Mouse (Mus musculus) skeletal muscle tissue, postnatal 0 days (tissue): Measurements from ENCODE around the gene Nek8. TPM values are rescaled to one million over a fixed set of nuclear protein-coding genes. Genes with fewer than 3 reads are reported as not detected.

Source experiments
- microRNA-seq, 2 experiments: library from miRNA; unstranded; fragments of <30 nt; microRNA quantifications; one replicate each; pipeline ENCODE4; 2016
- polyA plus RNA-seq: library from polyadenylated mRNA; unstranded; fragments of >200 nt; fragmentation: Nextera tagmentation; extraction: Ambion mirVana; gene quantifications from 2 replicates; pipeline ENCODE4 v1.2.1, GENCODE M21; 2015

Gene Nek8
- 6.9 and 7.1 TPM in 2 replicates for polyA plus RNA-seq

GRCm38 (mm10) chr11:78176402-78176862 lies at the start of gene Nek8, which contains the start of gene Tlcd1:
Nek8 (minus strand) TSS chr11:78176675.
Tlcd1 (plus strand) TSS chr11:78176711.

DNA sequence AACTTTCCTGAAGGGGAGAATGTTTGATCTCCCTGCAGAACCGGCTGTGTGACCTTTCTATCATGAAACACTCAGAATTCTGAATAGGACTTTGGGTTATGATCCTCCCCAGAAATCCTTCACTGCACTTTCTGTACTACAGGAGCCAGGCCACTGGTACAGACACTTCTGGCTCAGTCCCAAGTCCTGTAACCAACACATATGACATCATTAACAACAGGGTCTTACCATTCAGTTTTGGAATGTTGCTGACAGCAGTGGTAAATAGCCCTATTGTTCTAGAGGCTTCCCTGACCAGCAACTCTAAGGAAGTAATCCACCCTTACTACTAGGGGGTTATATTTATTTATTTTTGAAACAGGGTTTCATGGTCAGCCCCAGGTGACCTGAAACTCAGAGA lies 16.6 kb upstream of the Nek8 start, which contains the start of gene Proca1:
TSS of gene Proca1 (plus strand) at position 280 of the 400 bp plus-strand sequence.

DNA sequence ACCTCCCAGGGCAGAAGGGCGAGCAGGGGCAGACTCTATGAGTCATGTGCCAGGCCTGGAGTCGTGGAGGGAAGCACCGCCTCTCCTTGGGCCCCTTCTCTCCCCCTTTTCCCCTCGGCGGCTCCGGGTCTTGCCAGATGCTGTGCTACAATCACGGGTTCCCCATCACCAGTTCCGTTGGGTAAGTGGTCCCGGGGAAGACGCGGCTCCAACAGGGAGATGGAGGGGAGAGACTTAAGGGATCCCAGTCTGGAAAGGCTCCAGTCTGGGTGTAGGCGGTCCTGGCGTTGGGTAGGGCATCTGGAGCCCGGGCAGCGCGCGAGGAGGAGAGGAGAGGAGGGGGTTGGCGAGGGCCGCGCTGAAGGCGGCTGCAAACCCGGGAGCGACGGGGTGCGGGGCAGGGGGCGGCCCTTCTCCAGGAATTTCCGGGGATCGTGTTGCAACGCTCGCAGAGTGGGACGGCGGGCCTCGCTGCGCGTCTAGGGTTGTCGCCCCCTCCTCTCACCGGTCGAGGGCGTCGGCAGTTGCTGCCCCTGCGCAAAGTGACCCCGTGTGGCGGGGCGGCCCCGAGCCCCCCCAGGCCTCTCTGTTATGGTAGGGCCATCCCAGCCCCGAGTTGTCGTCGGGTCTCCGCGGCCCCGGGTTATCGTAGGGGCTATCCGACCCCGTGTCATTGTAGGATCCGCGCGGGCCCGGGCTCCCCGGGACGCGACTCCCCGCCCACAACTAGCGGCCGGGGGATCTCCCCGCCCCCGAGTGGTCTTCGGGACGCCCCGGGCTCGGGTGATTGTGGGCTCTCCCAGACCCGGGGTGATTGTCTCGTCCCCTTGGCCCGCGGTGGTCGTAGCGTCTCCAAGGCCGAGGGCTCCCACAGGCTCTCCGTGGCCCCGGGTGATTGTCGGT lies 12.1 kb upstream of the Nek8 start, which contains the start of gene Rab34:
TSS of gene Rab34 (plus strand) at position 100 of the 903 bp plus-strand sequence.

GRCm38 (mm10) chr11:78182961-78183844 lies 6.7 kb upstream of the Nek8 start, which contains the start of gene Rpl23a:
Rpl23a (minus strand) TSS chr11:78183584.

DNA sequence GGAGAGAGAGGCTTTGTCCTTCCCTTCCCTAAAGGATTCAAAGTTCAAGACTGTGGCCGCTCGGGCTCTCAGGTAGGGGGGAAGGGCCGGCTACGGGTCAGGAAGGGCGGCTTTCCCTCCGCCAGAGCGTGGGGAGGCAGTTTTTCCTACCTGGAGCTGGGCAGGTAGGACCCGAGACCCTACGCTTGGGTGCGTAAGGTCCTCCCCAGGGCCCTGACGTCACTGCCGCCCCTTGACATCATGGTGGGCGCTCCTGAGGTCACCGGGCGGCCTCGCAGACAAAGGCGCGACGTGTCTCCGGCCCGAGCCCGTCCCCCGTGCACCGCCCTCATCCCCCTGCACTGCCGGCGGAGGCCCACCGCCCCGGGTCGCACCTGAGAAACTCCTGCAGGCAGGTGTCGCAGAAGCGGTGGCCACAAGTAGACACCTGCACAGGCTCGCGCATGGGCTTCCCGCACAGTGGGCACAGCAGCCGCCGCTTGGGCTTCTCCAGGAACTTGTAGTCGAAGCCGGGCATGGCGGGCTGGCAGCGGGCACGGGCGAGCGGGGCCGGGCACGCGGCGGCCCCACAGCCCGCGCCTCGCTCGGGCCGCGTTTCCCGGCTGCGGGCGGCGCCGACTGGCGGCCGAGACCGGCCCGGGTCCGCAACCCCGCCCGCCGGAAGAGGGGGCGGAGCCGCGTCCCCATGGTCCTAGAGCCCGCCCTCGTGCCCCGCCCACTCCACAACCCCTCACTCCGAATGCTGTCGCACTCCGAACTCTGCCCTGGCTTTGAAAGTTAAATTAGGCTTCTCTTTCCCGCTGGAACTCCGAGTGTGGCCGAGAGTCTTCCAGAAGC lies 11.3 kb downstream of the Nek8 start, which contains the start of gene Traf4:
TSS of gene Traf4 (minus strand) at position 666 of the 837 bp plus-strand sequence.

Small RNAs within 50 kb of the gene (microRNA-seq; reads per million reads assigned to microRNA genes)
- 0.10 to 0.42 reads per million in 2 experiments for gene Mir7653

Other genes with a start within 250 kb of the Nek8 start
- 0.14 and 0.22 TPM in 2 replicates for gene Sez6, start 245.9 kb downstream of the Nek8 start, polyA plus RNA-seq
- gene Phf12, start 193.9 kb downstream of the Nek8 start, polyA plus RNA-seq: 5.3 and 6.7 TPM in 2 replicates
- 8.0 and 8.3 TPM in 2 replicates for gene Dhrs13, start 144.4 kb downstream of the Nek8 start, polyA plus RNA-seq
- gene Flot2, start 138.7 kb downstream of the Nek8 start, polyA plus RNA-seq: 58.3 and 63.6 TPM in 2 replicates
- 20.3 and 21.2 TPM in 2 replicates for gene Eral1, start 96.3 kb downstream of the Nek8 start, polyA plus RNA-seq
- 5.8 and 6.6 TPM in 2 replicates for gene Fam222b, start 82.0 kb downstream of the Nek8 start, polyA plus RNA-seq
- gene Traf4, start 11.1 kb downstream of the Nek8 start, polyA plus RNA-seq: 30.7 and 34.6 TPM in 2 replicates
- gene Tlcd1, start within 50 bp of the Nek8 start, polyA plus RNA-seq: 13.1 and 22.3 TPM in 2 replicates
- gene Rpl23a, start 6.9 kb upstream of the Nek8 start, polyA plus RNA-seq: 975 and 1,027 TPM in 2 replicates
- gene Rab34, start 11.8 kb upstream of the Nek8 start, polyA plus RNA-seq: 48.1 and 67.0 TPM in 2 replicates
- gene Proca1, start 16.7 kb upstream of the Nek8 start, polyA plus RNA-seq: 1.5 and 5.8 TPM in 2 replicates
- 61.6 and 66.7 TPM in 2 replicates for gene Sdf2, start 69.1 kb upstream of the Nek8 start, polyA plus RNA-seq
- 11.2 and 12.2 TPM in 2 replicates for gene Supt6, start 69.3 kb upstream of the Nek8 start, polyA plus RNA-seq
- gene 2610507B11Rik, start 85.1 kb upstream of the Nek8 start, polyA plus RNA-seq: 46.6 and 58.7 TPM in 2 replicates
- 0.09 TPM in 1 of 2 replicates, not detected in the other for gene BC030499, start 114.2 kb upstream of the Nek8 start, polyA plus RNA-seq
- gene Spag5, start 124.9 kb upstream of the Nek8 start, polyA plus RNA-seq: 6.5 and 6.9 TPM in 2 replicates
- 3.1 and 3.3 TPM in 2 replicates for gene Aldoc, start 146.3 kb upstream of the Nek8 start, polyA plus RNA-seq
- 26.4 and 29.1 TPM in 2 replicates for gene Pigs, start 151.7 kb upstream of the Nek8 start, polyA plus RNA-seq
- 13.8 and 21.2 TPM in 2 replicates for gene Unc119, start 166.8 kb upstream of the Nek8 start, polyA plus RNA-seq
- 0.06 TPM in 1 of 2 replicates, not detected in the other for gene Foxn1, start 209.9 kb upstream of the Nek8 start, polyA plus RNA-seq
- gene Slc13a2, start 245.5 kb upstream of the Nek8 start, polyA plus RNA-seq: 0.05 and 0.09 TPM in 2 replicates